Mouse (Mus musculus): Measurements from ENCODE around the gene Hoxa1. TPM values are rescaled to one million over a fixed set of nuclear protein-coding genes. Genes with fewer than 3 reads are reported as not detected.
A peak's percentile ranks its signal among the peaks of the same experiment; 100 is the strongest.

Gene Hoxa1
- total RNA-seq, 2 experiments from 2014 or later = not detected

- DNase-seq (ENCODE audit: extremely low spot score in 1 of 2, low spot score in 1 of 2) = no peak
Observed at GRCm38 (mm10) chr6:52160511-52161335, 2.6 kb upstream of the Hoxa1 start.

GRCm38 (mm10) chr6:52159979-52160378 is 1.9 kb upstream of the Hoxa1 start:
- no peak for DNase-seq (ENCODE audit: extremely low spot score in 1 of 2, low spot score in 1 of 2)

DNA sequence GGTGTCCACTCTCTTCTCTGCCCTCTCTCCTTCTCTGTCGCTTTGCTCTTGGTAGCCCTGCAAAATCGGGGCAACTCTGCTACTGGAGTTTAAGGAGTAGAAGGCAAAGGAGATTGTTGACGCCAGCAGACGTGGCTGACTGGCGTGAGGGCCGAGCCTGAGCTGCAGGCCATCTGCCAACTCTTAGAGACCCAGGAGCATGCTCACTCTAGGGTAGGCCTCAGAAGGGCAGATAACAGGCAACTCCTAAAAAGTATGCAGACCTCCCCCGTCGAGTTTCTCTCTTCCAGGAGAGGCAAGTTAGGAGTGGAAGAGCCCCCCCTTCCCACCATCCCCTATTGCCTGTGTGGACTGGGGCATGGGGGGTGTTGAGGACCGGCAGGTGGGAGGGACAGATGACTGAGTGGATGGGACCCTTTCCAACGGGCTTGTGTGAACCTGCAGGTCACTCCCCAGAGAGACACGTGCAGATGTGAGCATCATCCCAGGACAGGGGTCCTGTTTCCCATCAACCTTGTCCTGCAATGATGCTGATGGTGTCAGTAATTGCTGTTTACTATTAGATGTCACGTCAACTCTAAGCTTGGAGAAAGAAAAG is 1.1 kb upstream of the Hoxa1 start:
- DNase-seq (ENCODE audit: extremely low spot score in 1 of 2, low spot score in 1 of 2) = no peak

GRCm38 (mm10) chr6:52157466-52158275 is 446 bp downstream of the Hoxa1 start:
- DNase-seq (ENCODE audit: extremely low spot score in 1 of 2, low spot score in 1 of 2) = no peak

GRCm38 (mm10) chr6:52156551-52157200 is 1.4 kb downstream of the Hoxa1 start:
- DNase-seq (ENCODE audit: extremely low spot score in 1 of 2, low spot score in 1 of 2) = peak in 1 of 2 experiments; percentile 4

DNA sequence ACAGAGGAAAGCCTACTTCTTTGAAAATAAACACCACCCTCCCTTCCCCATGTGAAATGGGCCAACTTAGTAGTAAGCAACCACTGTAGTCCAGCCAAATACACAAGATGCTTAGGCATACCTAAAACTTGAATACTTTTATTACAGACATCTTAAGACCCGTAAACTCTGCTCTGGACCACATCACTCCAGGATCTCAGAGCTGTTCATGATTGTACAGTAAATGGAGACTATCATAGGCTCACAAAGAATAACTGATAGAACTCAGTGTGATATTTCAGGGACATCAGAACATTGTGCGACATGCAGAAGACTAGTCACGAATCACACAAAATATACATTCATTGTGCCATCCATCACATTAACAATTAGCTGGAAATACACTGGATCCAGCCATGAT is 2.6 kb downstream of the Hoxa1 start:
- DNase-seq (ENCODE audit: extremely low spot score in 1 of 2, low spot score in 1 of 2) = no peak

DNA sequence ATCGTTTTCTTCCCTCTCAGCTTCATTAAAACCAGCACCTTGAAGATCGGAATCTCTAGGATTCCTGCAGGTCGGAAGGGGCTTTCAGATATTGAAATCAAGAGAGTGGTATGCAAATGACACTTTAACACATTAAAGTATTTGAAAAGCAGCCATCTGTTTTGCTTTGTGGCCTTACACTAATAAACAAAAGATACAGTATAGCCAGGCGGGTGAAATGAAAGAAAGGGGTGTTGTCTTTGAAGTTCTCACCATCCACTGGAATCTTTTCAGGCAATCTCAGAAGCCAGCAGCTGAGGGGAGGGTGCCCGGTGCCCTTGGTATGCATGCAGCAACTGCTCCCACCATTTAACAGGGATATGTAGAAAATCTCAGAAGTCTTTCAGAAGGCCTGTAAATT is 4.1 kb downstream of the Hoxa1 start:
- no peak for DNase-seq (ENCODE audit: extremely low spot score in 1 of 2, low spot score in 1 of 2)

DNA sequence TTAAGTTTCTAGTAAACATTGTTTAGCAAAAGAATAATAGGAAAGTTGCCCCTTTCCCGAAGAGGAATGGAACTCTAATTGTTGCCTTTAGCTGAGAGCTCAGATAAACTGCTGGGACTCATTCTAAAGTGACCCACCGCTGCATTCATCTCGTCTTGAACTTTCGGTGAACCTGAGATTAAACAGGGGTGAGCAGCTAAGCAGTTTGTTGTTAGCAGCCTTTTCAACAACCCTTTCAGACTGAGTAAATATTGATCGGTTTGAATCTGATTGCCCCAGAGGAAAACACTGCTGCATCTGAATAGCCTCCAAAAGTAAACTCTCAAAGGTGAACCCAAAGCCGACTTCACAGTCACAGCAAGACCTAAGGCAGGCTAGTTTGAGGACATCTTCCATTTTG is 4.8 kb downstream of the Hoxa1 start:
- no peak for DNase-seq (ENCODE audit: extremely low spot score in 1 of 2, low spot score in 1 of 2)

- no peak for DNase-seq (ENCODE audit: extremely low spot score in 1 of 2, low spot score in 1 of 2)
Observed at GRCm38 (mm10) chr6:52152226-52153193, 5.6 kb downstream of the Hoxa1 start.

DNA sequence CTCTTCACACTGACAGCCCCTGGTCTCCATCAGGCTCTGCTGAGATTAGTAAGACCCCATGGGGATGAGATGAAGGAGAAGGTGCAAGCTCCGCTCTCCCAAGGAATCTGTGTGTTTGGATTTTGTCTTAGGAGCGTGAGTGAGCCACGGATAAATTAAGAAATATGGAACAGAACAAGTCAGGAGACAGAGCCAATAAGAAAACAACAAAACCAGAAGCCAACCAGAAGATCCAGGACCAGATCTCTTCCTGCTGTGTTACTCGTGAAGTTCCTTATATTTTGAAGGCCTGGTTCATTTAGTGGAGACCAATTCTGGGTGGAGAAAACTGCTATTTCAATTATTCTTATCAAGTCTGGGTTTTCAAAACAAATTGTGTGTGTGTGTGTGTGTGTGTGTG is 6.5 kb downstream of the Hoxa1 start:
- no peak for DNase-seq (ENCODE audit: extremely low spot score in 1 of 2, low spot score in 1 of 2)

- DNase-seq (ENCODE audit: extremely low spot score in 1 of 2, low spot score in 1 of 2) = no peak
Observed at GRCm38 (mm10) chr6:52150401-52150966, 7.6 kb downstream of the Hoxa1 start.

- no peak for DNase-seq (ENCODE audit: extremely low spot score in 1 of 2, low spot score in 1 of 2)
Observed at GRCm38 (mm10) chr6:52139115-52139514, 19.0 kb downstream of the Hoxa1 start.

DNA sequence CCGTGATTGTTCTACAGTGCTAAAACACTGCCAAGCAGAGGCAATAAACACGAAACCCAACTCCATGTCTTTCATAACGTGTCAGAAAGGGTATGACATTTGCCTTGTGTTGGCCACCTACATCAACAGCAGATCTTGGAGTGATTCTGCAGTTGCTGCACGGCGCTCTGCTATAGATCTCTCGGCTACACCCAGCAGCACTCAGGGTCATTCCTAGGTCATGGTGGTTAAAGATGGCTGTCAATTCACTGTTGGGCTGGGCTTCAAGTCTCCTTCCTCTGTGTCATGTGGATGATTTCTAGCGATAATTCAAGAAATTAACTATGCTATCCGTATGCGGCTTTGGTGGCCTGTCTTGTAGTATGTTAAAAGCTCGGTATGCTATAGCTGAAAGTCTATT is 19.5 kb downstream of the Hoxa1 start:
- no peak for DNase-seq (ENCODE audit: extremely low spot score in 1 of 2, low spot score in 1 of 2)

DNA sequence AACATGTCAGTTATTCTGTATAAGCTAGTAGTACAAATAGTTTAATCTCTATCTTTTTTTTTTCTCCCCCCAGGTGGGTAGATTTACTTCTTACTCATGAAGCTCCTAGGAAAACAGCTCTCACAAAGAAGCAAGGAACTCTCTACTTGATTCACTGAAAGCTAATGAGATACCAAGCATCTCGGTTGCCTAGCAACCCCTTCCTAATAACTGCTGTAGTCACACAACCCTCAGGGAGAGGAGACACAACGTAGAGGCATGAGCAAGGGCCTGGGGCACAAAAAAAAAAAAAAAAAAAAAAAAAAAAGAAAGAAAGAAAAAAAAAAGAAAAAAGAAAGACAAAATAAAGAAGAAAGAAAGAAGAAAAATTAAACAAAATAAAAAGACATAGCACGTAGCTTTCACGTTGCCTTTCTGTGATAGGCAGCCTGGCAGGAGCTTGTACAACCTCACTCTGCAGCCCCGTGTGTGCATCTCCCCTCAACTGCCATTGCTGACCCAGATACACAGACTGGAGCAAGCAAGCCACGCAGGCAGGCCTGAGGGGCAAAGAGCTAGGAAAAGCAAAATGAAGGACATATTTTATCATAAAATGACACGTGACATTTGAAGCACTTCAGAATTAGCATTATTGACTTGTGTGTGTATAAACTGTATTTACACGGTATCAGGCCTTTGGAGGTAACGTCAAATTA is 20.1 kb downstream of the Hoxa1 start:
- DNase-seq (ENCODE audit: extremely low spot score in 1 of 2, low spot score in 1 of 2) = no peak

- DNase-seq (ENCODE audit: extremely low spot score in 1 of 2, low spot score in 1 of 2) = no peak
Observed at GRCm38 (mm10) chr6:52123673-52124072, 34.4 kb downstream of the Hoxa1 start.

- no peak for DNase-seq (ENCODE audit: extremely low spot score in 1 of 2, low spot score in 1 of 2)
Observed at GRCm38 (mm10) chr6:52121173-52121572, 36.9 kb downstream of the Hoxa1 start.

DNA sequence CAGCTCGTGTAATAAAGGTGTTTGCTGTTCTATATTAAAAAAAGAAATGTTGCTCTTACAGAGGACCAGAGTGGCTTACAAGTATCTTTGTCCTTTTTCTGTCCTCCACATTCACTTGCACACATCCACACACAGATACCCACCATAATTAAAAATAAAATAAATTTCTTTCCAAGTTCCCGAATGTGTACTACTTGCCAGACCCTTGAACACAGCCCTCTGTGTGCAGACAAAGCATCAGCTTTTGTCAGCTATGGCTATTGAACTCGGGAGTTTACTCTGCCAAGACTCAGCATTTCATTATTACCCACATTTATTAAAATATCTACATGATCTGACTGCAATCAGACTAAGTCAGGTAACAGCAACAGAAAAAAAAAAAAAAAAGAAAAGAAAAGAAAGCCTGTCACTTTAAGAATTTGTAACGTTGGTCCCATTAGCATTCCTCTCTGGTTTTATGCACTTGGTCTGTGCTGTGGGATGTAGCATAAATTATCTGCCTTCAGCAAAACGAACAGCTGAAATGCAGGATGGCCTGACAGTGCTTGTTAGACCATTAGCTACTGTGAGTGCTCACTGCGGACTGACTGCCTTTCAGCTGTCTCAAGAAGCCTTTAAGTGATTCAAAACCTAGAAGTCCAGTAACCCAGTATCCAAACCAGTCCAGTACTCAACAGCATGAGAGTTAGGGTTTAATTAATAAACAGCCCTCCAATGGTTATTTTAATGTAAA is 39.0 kb downstream of the Hoxa1 start:
- no peak for DNase-seq (ENCODE audit: extremely low spot score in 1 of 2, low spot score in 1 of 2)

GRCm38 (mm10) chr6:52115899-52116298 is 42.2 kb downstream of the Hoxa1 start:
- no peak for DNase-seq (ENCODE audit: extremely low spot score in 1 of 2, low spot score in 1 of 2)

Measured in layer of hippocampus, postnatal 25 days (tissue).